Mouse (Mus musculus) midbrain, embryonic 12.5 days (tissue): ENCODE data around the gene Vezt. TPM values are rescaled to one million over a fixed set of nuclear protein-coding genes. Genes with fewer than 3 reads are reported as not detected.

Experiments used
- ATAC-seq: fragments of 200-750 bp; cut with Nextera tagmentation; 2 replicates; pipeline ENCODE4 v1.8.0; 2017; ENCODE audit warnings: low read depth, moderate TSS enrichment, moderate library complexity; ENCODE audit not compliant: low FRiP score
- H3K27ac ChIP-seq: fragments of 300-500 bp; sonication (generic); replicated peaks from 2 replicates; pipeline ENCODE4 v1.5.1; 2016; ENCODE audit warnings: mild to moderate bottlenecking
- H3K27me3 ChIP-seq: fragments of 300-500 bp; sonication (generic); 2 replicates; pipeline ENCODE4 v1.6.1; 2016; ENCODE audit warnings: mild to moderate bottlenecking
- H3K36me3 ChIP-seq: fragments of 300-500 bp; sonication (generic); 2 replicates; pipeline ENCODE4 v1.6.1; 2016
- H3K4me1 ChIP-seq: fragments of 300-500 bp; sonication (generic); 2 replicates; pipeline ENCODE4 v1.6.1; 2016
- H3K4me2 ChIP-seq: fragments of 300-500 bp; sonication (generic); replicated peaks from 2 replicates; pipeline ENCODE4 v1.6.1; 2016; ENCODE audit warnings: mild to moderate bottlenecking, moderate library complexity
- H3K4me3 ChIP-seq: fragments of 300-500 bp; sonication (generic); 2 replicates; pipeline ENCODE4 v1.5.1; 2016; ENCODE audit warnings: mild to moderate bottlenecking
- H3K9ac ChIP-seq: fragments of 300-500 bp; sonication (generic); replicated peaks from 2 replicates; pipeline ENCODE4 v1.6.1; 2016; ENCODE audit warnings: mild to moderate bottlenecking, moderate library complexity
- H3K9me3 ChIP-seq: fragments of 300-500 bp; sonication (generic); 2 replicates; pipeline ENCODE4 v1.6.1; 2016; ENCODE audit warnings: mild to moderate bottlenecking
- WGBS: fragments of 180-500 bp; shearing (Covaris S2); methylation state at CpG from one replicate; pipeline ENCODE4 v1.1.7; 2016; 5-methylcytosine and 5-hydroxymethylcytosine counted together
- polyA plus RNA-seq: library from polyadenylated mRNA; unstranded; fragments of >200 nt; fragmentation: Nextera tagmentation; extraction: Ambion mirVana; gene quantifications from 2 replicates; pipeline ENCODE4 v1.2.1, GENCODE M21; 2016

Vezt gene
- polyA plus RNA-seq, 1 experiment from 2014 or later, result 55.2 TPM

DNA sequence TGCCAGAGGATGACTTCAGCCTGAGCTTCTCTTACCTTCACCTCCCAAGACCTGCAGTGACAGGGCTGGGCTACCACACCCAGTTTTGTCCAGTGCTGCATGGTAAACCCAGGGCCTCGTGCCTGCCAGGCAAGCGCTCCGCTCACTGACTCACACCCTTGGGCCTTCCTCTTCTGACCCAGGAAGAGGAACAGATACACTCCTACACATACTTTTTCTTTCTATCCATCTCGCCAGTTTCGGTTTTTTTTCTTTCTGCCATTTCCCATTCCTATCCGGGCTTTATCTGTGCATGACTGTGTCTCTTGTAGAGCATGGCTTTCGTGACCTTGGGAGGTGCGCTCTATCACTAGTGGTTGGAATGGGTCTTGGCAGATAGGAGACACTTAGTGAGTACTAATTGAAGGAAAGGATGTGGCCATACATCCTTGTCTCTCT lies 24.0 kb upstream of the Vezt start:
- Histone ChIP-seq H3K4me2 (no peak overlapping the region), H3K27ac (no peak overlapping the region), H3K36me3 (no peaks in the 10 kb centered on the region), H3K4me1 (peaks cover 4% of the 10 kb centered on the region; the same call in 1 of the 2 replicates), H3K9me3 (no peaks in the 10 kb centered on the region), H3K4me3 (no peak overlapping the region), H3K27me3 (no peaks in the 10 kb centered on the region), H3K9ac (no peak overlapping the region)
- no peak for ATAC-seq
- WGBS, result 91% methylated on average over 8 of the region's 8 CpGs

DNA sequence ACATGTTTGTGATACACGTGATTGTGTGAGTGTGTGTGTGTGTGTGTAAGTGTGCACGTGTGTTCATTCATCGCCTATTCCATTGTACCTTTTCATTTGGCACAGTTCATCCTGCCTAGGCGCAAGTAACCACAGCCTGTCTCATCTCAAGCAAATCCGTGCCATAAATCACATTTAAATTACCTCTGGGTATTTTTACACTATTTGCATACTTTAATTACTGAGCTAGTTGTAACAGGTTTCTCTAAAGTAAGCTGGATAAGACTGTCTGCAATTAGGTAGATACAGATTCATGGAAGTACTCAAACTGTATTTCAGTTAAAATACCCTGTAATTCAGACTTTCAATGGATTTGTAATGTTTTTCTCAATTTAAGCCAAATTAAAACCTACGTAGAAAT lies 20.9 kb upstream of the Vezt start:
- Histone ChIP-seq H3K27me3 (no peaks in the 10 kb centered on the region), H3K9ac (no peak overlapping the region), H3K4me1 (peaks cover 4% of the 10 kb centered on the region; the same call in 1 of the 2 replicates), H3K9me3 (no peaks in the 10 kb centered on the region), H3K4me3 (no peak overlapping the region), H3K4me2 (no peak overlapping the region), H3K27ac (no peak overlapping the region), H3K36me3 (no peaks in the 10 kb centered on the region)
- 95% methylated on average over 6 of the region's 6 CpGs for WGBS
- ATAC-seq, result no peak

DNA sequence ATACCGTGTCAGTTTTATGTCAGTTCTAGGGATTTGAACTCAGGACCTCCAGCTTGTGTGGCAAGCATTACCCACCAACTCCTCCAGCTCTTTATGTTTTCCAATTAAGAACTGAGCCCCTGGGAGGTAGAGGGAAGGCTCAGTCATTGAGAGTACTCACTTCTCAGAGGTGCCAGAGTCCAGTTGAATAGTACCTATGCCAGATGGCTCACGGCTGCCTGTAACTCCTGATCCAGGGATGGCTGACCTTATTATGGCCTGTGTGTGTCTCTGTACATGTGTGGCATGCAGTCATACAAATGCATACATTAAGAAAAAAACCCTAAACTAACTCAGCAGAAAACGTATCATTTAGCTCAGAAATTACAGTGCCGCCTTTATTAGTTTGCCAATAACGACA lies 15.1 kb upstream of the Vezt start:
- 95% methylated on average over 5 of the region's 5 CpGs for WGBS
- 0 out of 2 replicates have a peak, but pooled peaks cover under 1% of the 10 kb centered on the region for H3K36me3 ChIP-seq
- H3K9ac ChIP-seq, result no peak overlapping the region
- no peaks in the 10 kb centered on the region for H3K4me1 ChIP-seq
- H3K4me2 ChIP-seq, result no peak overlapping the region
- H3K27ac ChIP-seq, result no peak overlapping the region
- ATAC-seq, result no peak
- H3K27me3 ChIP-seq, result no peaks in the 10 kb centered on the region
- H3K4me3 ChIP-seq, result no peak overlapping the region
- no peaks in the 10 kb centered on the region for H3K9me3 ChIP-seq

DNA sequence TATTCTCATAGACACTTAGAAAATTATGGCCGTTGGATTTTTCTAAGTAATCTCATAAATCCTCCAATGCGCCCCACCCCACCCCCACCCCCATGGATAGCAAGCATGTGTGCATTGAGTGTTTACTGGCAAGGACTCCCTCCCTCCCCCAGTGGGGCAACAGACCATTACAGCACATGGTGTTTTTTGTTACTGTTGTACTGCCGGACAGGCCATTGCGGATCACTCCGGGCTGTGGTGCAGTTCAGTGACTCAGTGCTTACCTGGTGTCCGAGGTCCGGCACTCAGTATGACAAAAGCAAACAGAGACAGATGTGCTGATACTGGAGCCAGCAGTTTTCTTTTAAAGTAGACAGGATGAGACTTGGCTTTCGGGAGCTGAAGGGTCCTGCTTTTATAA lies 13.5 kb upstream of the Vezt start:
- 79% methylated on average over 8 of the region's 8 CpGs for WGBS
- no peak overlapping the region for H3K27ac ChIP-seq
- H3K4me3 ChIP-seq, result no peak overlapping the region
- H3K9me3 ChIP-seq, result no peaks in the 10 kb centered on the region
- H3K36me3 ChIP-seq, result peaks cover 13% of the 10 kb centered on the region; the same call in 1 of the 2 replicates
- ATAC-seq, result no peak
- H3K4me1 ChIP-seq, result peaks cover 5% of the 10 kb centered on the region; the same call in 1 of the 2 replicates
- H3K27me3 ChIP-seq, result no peaks in the 10 kb centered on the region
- no peak overlapping the region for H3K4me2 ChIP-seq
- no peak overlapping the region for H3K9ac ChIP-seq

DNA sequence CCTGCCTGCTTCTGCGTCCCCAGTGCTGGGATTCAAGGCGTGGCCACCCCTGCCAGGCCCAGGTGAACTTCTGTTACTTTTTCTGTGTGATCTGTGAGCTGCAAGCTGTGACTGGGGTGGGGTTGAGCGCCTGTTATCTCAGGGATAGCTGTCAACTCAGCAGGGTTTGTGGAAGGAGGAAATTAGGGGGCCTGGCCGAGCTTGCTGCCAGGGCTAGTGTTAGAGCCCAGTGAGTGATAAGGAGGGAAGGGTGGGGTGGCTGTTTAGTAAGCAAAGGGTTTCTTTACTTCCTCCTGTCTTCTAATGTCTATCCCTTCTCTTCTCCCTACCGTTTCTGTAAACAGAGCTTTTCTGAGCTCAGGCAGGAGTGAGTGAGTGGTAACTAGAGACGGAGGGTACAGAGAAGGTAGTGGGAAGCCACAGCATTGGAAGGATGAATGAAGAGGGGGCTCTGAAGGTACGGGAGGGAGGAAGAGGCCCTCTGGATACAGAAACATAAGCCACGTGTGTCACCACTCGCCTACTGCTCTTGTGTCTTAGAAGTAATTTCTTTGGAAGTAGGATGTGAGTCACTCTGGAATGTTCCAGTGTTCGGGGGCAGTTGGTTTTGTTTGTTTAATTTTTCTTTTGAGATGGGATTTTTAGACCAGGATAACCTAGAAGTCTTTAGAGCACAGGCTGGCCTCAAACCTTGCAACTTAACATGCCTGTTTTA lies 12.4 kb upstream of the Vezt start:
- WGBS, result 75% methylated on average over 10 of the region's 10 CpGs
- H3K9me3 ChIP-seq, result no peaks in the 10 kb centered on the region
- no peak overlapping the region for H3K4me3 ChIP-seq
- no peak overlapping the region for H3K27ac ChIP-seq
- no peaks in the 10 kb centered on the region for H3K27me3 ChIP-seq
- no peak overlapping the region for H3K9ac ChIP-seq
- H3K36me3 ChIP-seq, result peaks cover 14% of the 10 kb centered on the region; the same call in 1 of the 2 replicates
- H3K4me2 ChIP-seq, result no peak overlapping the region
- ATAC-seq, result no peak
- H3K4me1 ChIP-seq, result peaks cover 13% of the 10 kb centered on the region

DNA sequence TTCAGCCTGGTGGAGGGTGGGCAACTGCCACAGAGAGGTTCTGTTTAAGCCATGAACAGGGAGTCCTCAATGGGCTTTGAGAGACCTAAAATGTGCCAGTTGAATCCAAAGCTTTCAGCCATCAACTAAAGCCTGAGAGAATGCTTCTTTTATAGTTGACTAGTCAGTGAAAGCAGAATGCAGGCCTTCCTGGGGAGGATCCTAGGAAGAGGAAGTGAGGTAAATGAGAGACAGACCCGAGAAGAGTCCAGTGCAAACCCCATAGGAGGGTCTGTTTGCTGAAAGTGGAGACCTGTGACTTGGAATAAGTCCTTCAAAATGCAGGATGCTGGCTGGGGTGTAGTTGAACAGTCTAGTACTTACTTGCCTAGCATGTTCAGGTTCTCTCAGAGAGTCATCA lies 11.4 kb upstream of the Vezt start:
- no peaks in the 10 kb centered on the region for H3K9me3 ChIP-seq
- ATAC-seq, result no peak
- no peak overlapping the region for H3K9ac ChIP-seq
- no peaks in the 10 kb centered on the region for H3K27me3 ChIP-seq
- no peak overlapping the region for H3K4me3 ChIP-seq
- peaks cover 13% of the 10 kb centered on the region for H3K4me1 ChIP-seq
- H3K27ac ChIP-seq, result no peak overlapping the region
- peaks cover 14% of the 10 kb centered on the region; the same call in 1 of the 2 replicates for H3K36me3 ChIP-seq
- H3K4me2 ChIP-seq, result no peak overlapping the region
- WGBS, result 48% methylated on average over 1 of the region's 1 CpGs

DNA sequence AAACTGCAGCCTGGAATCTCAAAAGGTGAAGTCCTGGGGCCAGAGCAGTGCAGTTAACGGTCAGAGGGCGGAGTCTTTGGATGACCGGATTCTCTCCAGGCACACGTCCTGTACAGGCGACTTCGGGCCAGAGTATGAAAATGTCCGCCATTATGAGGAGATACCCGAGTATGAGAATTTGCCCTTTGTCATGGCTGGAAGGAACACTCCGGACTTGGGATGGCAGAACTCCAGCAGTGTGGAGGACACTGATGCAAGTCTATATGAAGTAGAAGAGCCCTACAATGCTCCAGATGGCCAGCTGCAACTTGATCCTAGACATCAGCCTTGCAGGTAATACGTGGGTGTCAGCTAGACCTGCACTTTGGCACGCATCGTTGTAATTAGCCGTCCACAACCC lies 9.7 kb upstream of the Vezt start:
- Histone ChIP-seq H3K4me3 (no peak overlapping the region), H3K4me2 (no peak overlapping the region), H3K9me3 (no peaks in the 10 kb centered on the region), H3K9ac (no peak overlapping the region), H3K27ac (no peak overlapping the region), H3K4me1 (peaks cover 13% of the 10 kb centered on the region), H3K36me3 (peaks cover 14% of the 10 kb centered on the region; the same call in 1 of the 2 replicates), H3K27me3 (no peaks in the 10 kb centered on the region)
- no peak for ATAC-seq
- 93% methylated on average over 13 of the region's 13 CpGs for WGBS

DNA sequence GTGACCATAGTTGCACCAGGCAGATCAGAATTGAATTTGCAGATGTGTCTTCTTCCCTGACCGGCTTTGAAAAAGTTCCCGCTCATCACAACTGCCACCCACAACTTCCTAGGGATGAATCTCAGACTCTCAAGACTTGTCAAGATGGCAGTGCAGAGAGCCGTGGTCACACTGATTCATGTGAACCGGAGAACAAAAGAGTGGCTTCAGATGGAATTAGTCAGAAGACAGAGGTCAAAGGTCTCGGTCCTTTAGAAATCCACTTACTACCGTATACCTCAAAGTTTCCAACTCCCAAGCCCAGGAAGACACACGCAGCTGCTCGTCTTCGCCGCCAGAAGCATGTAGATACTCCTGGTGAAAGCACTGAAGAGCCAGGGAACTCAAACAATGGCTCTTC lies 8.3 kb upstream of the Vezt start:
- WGBS, result 18% methylated on average over 10 of the region's 10 CpGs
- Histone ChIP-seq H3K9ac (no peak overlapping the region), H3K9me3 (no peaks in the 10 kb centered on the region), H3K4me1 (peaks cover 13% of the 10 kb centered on the region), H3K4me2 (no peak overlapping the region), H3K27ac (no peak overlapping the region), H3K4me3 (no peak overlapping the region), H3K36me3 (peaks cover 14% of the 10 kb centered on the region; the same call in 1 of the 2 replicates), H3K27me3 (no peaks in the 10 kb centered on the region)
- no peak for ATAC-seq

DNA sequence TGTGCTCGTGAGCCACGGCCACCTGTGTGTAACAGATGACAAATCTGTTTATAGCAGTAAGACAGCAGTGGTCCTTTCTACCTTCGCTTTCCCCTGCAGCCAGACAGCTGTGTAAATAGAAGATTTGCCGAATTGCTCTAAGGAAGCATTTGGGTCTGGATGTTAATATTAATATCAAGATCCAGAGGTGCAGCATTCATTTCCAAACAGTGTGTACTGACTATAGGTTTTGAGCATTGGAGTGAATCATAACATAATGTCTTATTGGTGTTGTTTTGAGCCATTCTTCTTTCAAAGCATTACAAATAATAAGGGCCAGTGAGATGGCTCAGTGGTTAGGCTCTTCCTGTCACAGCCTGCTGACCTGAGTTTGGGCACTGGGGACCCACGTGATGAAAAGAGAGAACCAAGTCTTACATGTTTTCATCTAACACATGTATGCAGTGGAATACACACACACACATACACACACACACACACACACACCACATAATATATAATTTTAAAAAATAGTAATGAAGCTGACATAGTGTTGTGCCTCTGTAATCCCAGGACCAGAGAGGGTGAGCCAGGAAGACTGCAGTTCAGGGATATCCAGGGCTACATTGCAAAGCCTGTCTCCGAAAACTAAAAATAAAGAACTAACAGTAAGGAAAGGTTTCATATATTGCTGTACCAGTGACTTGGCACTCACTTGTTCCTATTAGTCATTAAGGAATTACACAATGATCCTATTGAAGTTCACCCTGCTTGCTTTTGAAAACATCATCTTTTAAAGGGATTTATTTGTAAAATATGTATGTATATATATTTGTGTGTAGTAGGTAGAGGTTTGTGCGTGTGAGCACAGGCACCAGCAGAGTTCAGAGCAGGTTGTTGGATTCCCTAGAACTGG lies 3.0 kb upstream of the Vezt start:
- no peak overlapping the region for H3K9ac ChIP-seq
- ATAC-seq, result no peak
- H3K4me2 ChIP-seq, result no peak overlapping the region
- no peaks in the 10 kb centered on the region for H3K36me3 ChIP-seq
- H3K9me3 ChIP-seq, result no peaks in the 10 kb centered on the region
- H3K4me3 ChIP-seq, result no peak overlapping the region
- no peak overlapping the region for H3K27ac ChIP-seq
- WGBS, result 69% methylated on average over 7 of the region's 7 CpGs
- peaks cover 19% of the 10 kb centered on the region for H3K4me1 ChIP-seq
- no peaks in the 10 kb centered on the region for H3K27me3 ChIP-seq

DNA sequence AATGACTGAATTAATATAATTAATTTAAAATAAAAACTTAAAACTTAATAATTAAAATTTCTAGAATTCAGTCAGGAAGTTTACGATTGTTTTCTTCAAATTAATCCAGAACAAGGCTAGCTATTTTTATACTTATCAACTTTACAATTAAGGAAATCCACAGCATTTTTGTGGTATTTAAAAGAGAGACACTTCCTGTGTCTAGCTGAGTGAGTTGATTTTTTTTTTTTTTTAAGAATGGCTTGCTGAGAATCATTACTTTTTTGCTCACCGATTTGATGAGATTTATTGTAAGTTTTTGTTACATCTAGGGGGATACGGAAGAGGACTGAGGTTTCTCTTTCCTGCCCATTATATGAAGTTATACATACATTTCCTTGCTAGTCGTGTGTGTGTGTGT lies 2.0 kb upstream of the Vezt start:
- 74% methylated on average over 4 of the region's 4 CpGs for WGBS
- Histone ChIP-seq H3K9me3 (no peaks in the 10 kb centered on the region), H3K9ac (no peak overlapping the region), H3K4me2 (no peak overlapping the region), H3K27me3 (no peaks in the 10 kb centered on the region), H3K36me3 (no peaks in the 10 kb centered on the region), H3K27ac (no peak overlapping the region), H3K4me1 (peaks cover 24% of the 10 kb centered on the region), H3K4me3 (no peak overlapping the region)
- ATAC-seq, result no peak

DNA sequence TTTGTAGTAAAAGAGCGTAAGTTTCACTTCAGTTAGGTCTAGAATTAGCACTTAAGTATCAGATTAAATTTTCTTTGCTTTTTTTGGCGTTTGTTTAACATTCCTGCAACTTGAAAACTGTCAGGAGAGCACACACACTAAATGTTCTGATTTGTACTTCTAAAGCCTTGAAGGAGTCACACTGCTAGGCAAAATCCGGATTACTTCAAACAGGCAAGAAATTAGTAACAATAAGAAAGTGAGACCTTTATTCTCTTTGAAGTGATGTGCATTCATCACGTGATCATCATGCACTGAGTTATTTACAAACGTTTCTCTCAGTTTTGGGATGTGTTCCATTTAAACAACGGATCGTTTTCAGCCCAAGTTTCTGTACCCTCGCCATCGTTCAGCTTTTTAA lies 1.6 kb upstream of the Vezt start:
- Histone ChIP-seq H3K36me3 (no peaks in the 10 kb centered on the region), H3K4me3 (no peak overlapping the region), H3K4me2 (peak overlapping the region; percentile 68), H3K27me3 (no peaks in the 10 kb centered on the region), H3K4me1 (peaks cover 24% of the 10 kb centered on the region), H3K27ac (no peak overlapping the region), H3K9ac (no peak overlapping the region), H3K9me3 (no peaks in the 10 kb centered on the region)
- 40% methylated on average over 9 of the region's 9 CpGs for WGBS
- no peak for ATAC-seq

DNA sequence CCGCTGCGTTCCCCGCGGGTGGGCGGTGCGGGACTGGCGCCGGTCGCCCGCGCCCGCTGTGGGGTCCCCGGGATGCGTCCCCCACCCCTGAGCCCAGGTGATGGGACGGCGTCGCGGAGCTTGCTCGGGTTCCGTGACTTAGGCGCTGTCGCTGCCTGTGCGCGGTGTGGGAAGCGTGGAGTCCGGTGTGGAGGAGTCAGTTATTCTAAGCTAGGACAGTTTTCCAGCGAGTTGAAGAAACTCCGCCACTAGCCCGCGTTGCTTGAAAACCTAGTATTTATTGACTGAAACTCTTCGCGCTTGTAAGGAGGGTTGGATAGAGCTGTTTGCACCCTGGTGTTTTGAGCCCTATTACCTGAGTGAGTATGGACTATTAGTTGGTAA lies 750 bp upstream of the Vezt start:
- Histone ChIP-seq H3K27ac (peak overlapping the region; percentile 66), H3K4me3 (peak overlapping the region; percentile 84), H3K4me1 (peaks cover 24% of the 10 kb centered on the region), H3K27me3 (no peaks in the 10 kb centered on the region), H3K9me3 (no peaks in the 10 kb centered on the region), H3K9ac (peak overlapping the region; percentile 79), H3K36me3 (no peaks in the 10 kb centered on the region), H3K4me2 (peak overlapping the region; percentile 68)
- peak; percentile 36 for ATAC-seq
- WGBS, result under 1% methylated on average over 32 of the region's 32 CpGs
